Mouse (Mus musculus): ENCODE data around the gene Gpbar1.

Gpbar1 gene

DNA sequence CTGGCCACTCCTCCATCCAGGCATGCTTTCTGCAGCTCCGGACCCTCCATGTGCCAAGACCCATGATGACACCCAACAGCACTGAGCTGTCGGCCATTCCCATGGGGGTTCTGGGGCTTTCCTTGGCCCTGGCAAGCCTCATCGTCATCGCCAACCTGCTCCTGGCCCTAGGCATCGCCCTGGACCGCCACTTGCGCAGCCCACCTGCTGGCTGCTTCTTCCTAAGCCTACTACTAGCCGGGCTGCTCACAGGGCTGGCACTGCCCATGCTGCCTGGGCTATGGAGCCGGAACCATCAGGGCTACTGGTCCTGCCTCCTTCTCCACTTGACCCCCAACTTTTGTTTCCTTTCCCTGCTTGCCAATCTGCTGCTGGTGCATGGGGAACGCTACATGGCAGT is at the start of gene Gpbar1:
Gene Gpbar1 (plus strand): TSS at position 13 of the 400 bp plus-strand sequence.
- ChIA-PET CTCF (interaction anchor here in 1 of 4 experiments (0.6 kb wide), 1 partner anchor 363 kb away, joined by 3 read pairs; no protein-coding TSS in a partner anchor), POLR2A (interaction anchor here in 3 of 4 experiments (0.7 to 1.6 kb wide), 9 partner anchors 11 to 228 kb away, joined by 3 to 7 read pairs (median 3); partner anchors contain the start of gene Cnot9 (in 1 of the 3))

- CTCF ChIA-PET: interaction anchor here in 1 of 4 experiments (0.6 kb wide), 1 partner anchor 49 kb away, joined by 3 read pairs; no protein-coding TSS in a partner anchor
Observed at GRCm38 (mm10) chr1:74229942-74230341, 48.4 kb upstream of the Gpbar1 start.

GRCm38 (mm10) chr1:74230992-74231391 is 47.4 kb upstream of the Gpbar1 start:
- POLR2A ChIA-PET: interaction anchor here in 1 of 4 experiments (0.6 to 0.8 kb wide), 5 partner anchors 10 to 317 kb away, joined by 3 to 6 read pairs (median 4); no protein-coding TSS in a partner anchor

More at GRCm38 (mm10) chr1:74229942-74230341, 48.4 kb upstream of the Gpbar1 start:
- POLR2A ChIA-PET: interaction anchor here in 1 of 4 experiments (0.7 to 1.3 kb wide), 4 partner anchors 12 to 34 kb away, joined by 3 to 4 read pairs (median 4); no protein-coding TSS in a partner anchor

GRCm38 (mm10) chr1:74235938-74236589 is 42.3 kb upstream of the Gpbar1 start, which contains the start of gene Arpc2:
TSS of gene Arpc2 (plus strand) at chr1:74236084.
- CTCF ChIA-PET: no interaction called here
- POLR2A ChIA-PET: interaction anchor here in 3 of 4 experiments (0.5 to 8.1 kb wide), 24 partner anchors 8 to 1998 kb away, joined by 3 to 69 read pairs (median 4); partner anchors contain the start of genes Aamp (in 2 of the 3) and Pnkd (in 2 of the 3)

More at GRCm38 (mm10) chr1:74230992-74231391, 47.4 kb upstream of the Gpbar1 start:
- CTCF ChIA-PET: no interaction called here

DNA sequence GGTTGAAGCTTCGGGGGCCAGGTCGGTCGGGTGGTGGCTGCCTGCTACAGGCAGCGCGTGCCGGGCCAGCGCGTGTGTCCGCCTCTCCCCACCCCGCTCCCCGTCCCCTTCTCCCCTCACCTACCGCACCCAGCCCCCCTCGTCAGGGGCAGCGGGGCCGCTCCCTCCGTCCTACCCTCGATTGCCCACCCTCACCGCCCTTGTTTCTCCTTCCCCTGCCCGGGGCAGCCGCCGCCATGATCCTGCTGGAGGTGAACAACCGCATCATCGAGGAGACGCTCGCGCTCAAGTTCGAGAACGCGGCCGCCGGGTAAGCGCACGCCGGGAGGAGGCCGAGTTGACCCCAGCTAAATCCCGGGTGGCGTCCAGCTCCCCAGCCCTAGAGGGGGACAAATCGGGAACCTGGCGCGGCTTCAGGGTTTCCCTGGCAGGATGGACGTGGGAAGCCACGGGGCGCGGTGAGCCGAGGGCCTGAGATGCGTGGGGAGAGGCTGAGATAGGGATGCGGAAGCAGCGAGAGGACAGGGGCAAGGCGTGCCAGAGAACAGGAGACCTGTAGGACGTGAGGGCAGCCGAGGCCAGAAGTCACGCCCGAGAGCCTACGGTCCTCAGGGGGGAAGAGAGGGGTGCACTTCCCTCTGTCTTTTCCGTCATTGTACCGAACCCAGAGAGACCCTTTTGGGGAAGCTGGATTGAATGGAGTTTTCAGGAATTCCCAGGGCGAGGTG is 41.6 kb upstream of the Gpbar1 start:
- CTCF ChIA-PET: no interaction called here
- POLR2A ChIA-PET: interaction anchor here in 3 of 4 experiments (0.5 to 8.1 kb wide), 24 partner anchors 8 to 1998 kb away, joined by 3 to 69 read pairs (median 4); partner anchors contain the start of genes Aamp (in 2 of the 3) and Pnkd (in 2 of the 3)

DNA sequence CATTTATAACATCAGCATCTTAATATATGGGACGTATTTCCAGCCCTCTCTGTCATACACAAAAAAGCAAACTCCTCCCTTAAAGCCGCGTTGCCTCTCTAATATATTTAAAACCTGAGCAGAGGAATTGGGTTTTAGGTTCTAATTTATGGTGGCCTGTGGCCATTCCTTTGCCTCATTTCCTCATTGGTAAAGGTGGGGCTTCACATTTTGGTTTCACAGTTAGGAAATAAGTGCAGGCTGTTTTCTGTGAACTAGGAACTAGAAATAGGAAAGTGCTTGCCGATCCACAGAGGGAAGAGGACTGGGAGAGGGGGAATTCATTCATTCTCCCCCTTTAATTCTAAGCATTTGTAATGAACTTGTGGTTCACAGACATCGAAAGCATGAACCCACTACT is 40.7 kb upstream of the Gpbar1 start:
- CTCF ChIA-PET: no interaction called here
- POLR2A ChIA-PET: interaction anchor here in 2 of 4 experiments (0.6 to 8.1 kb wide), 15 partner anchors 9 to 154 kb away, joined by 3 to 69 read pairs (median 7); partner anchors contain the start of genes Aamp (in 2 of the 2) and Pnkd (in 2 of the 2)

GRCm38 (mm10) chr1:74238136-74238535 is 40.2 kb upstream of the Gpbar1 start:
- ChIA-PET CTCF (interaction anchor here in 1 of 4 experiments (0.7 kb wide), 1 partner anchor 179 kb away, joined by 4 read pairs; no protein-coding TSS in a partner anchor), POLR2A (interaction anchor here in 2 of 4 experiments (0.6 to 8.1 kb wide), 9 partner anchors 8 to 200 kb away, joined by 3 to 69 read pairs (median 5); partner anchors contain the start of genes Aamp (in 1 of the 2) and Pnkd (in 1 of the 2))

DNA sequence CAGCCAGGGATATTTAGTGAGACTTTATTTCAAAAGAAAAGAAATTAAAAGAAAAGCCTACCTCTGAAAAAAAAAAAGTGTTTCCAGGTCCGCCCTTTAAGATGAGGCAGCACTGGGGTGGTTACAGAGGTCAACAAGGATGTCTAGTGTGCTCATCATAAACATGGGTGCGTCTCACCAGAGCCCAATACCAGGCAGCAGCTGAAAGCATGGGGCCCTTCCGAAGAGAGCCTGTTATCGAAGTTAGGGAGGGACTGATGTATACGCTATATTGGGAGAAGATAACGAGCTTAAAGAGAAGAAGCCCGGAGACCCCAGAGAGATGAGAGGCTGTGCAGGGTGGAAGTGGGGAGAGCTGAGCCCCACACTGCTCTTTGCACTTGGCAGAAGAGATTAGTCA is 39.2 kb upstream of the Gpbar1 start:
- CTCF ChIA-PET: interaction anchor here in 3 of 4 experiments (0.6 to 1.4 kb wide), 5 partner anchors 38 to 163 kb away, joined by 3 to 4 read pairs (median 3); no protein-coding TSS in a partner anchor
- POLR2A ChIA-PET: interaction anchor here in 2 of 4 experiments (0.8 to 8.1 kb wide), 13 partner anchors 10 to 263 kb away, joined by 3 to 69 read pairs (median 6); partner anchors contain the start of genes Aamp (in 1 of the 2) and Pnkd (in 1 of the 2)

DNA sequence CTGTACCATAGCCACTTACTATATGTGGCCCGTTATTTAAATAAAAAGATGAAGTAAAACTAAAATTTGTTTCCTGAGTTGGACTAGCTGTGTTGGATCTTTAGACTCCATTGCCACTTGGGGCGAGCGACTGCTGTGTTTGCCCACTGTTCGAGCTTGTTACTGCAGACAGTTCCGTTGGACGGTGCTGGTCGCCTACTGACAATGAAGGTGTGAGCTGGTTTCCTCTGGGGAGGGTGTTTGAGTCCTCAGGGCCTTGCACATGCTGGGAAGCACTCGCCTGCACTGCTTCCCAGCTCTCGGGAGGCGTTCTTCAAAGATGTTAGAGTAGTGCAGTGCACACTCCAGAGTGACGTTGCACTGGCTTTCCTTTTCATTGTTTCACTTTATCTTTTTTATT is 38.7 kb upstream of the Gpbar1 start:
- POLR2A ChIA-PET: interaction anchor here in 2 of 4 experiments (0.9 to 8.1 kb wide), 12 partner anchors 9 to 198 kb away, joined by 3 to 69 read pairs (median 6); partner anchors contain the start of genes Aamp (in 1 of the 2) and Pnkd (in 1 of the 2)

GRCm38 (mm10) chr1:74240311-74240710 is 38.0 kb upstream of the Gpbar1 start:
- ChIA-PET POLR2A (interaction anchor here in 3 of 4 experiments (0.6 to 8.1 kb wide), 11 partner anchors 9 to 198 kb away, joined by 3 to 69 read pairs (median 6); partner anchors contain the start of genes Aamp (in 1 of the 3) and Pnkd (in 1 of the 3)), CTCF (interaction anchor here in 3 of 4 experiments (0.5 to 1.2 kb wide), 4 partner anchors 34 to 157 kb away, joined by 3 to 4 read pairs (median 3); no protein-coding TSS in a partner anchor)

More for the DNA sequence above, 38.7 kb upstream of the Gpbar1 start:
- CTCF ChIA-PET: interaction anchor here in 3 of 4 experiments (0.5 to 1.4 kb wide), 6 partner anchors 38 to 158 kb away, joined by 3 read pairs; no protein-coding TSS in a partner anchor

DNA sequence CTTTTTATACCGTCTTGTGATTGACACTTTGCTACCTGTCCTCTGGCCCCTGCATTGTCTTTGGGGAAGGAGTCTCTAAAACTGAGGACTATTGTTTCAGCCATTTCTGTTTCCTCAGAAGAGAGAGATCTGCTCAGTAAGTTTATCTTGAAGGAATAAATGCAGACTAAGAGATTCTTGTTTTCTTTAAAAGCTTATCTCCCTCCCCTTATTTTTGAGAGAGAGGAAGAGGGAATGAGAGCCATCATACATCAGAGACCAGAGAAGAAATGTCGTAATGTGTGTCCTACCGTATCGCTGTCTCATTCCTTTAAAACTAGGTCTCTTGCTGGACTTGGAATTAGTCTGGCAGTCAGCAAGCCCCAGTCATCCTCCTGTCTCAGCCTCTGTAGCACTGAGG is 37.5 kb upstream of the Gpbar1 start:
- POLR2A ChIA-PET: interaction anchor here in 3 of 4 experiments (0.6 to 9.1 kb wide), 10 partner anchors 8 to 206 kb away, joined by 3 to 69 read pairs (median 6); partner anchors contain the start of genes Aamp (in 1 of the 3) and Pnkd (in 1 of the 3)

GRCm38 (mm10) chr1:74245525-74245924 is 32.8 kb upstream of the Gpbar1 start:
- ChIA-PET CTCF (interaction anchor here in 1 of 4 experiments (1.3 kb wide), 1 partner anchor 17 kb away, joined by 3 read pairs; no protein-coding TSS in a partner anchor), POLR2A (interaction anchor here in 3 of 4 experiments (0.6 to 9.1 kb wide), 12 partner anchors 8 to 92 kb away, joined by 3 to 55 read pairs (median 4); partner anchors contain the start of genes Aamp (in 2 of the 3) and Pnkd (in 2 of the 3))

More for the DNA sequence above, 37.5 kb upstream of the Gpbar1 start:
- CTCF ChIA-PET: interaction anchor here in 2 of 4 experiments (1.2 kb wide), 2 partner anchors 35 to 157 kb away, joined by 3 read pairs; no protein-coding TSS in a partner anchor

- ChIA-PET POLR2A (interaction anchor here in 2 of 4 experiments (0.6 to 9.1 kb wide), 13 partner anchors 9 to 254 kb away, joined by 3 to 55 read pairs (median 5); partner anchors contain the start of genes Arpc2 (in 2 of the 2), Aamp (in 1 of the 2) and Pnkd (in 1 of the 2)), CTCF (interaction anchor here in 1 of 4 experiments (1.5 kb wide), 1 partner anchor 148 kb away, joined by 3 read pairs; no protein-coding TSS in a partner anchor)
Observed at GRCm38 (mm10) chr1:74248799-74249198, 29.6 kb upstream of the Gpbar1 start.

- ChIA-PET POLR2A (interaction anchor here in 2 of 4 experiments (0.6 to 9.1 kb wide), 16 partner anchors 8 to 253 kb away, joined by 3 to 55 read pairs (median 4); partner anchors contain the start of genes Aamp (in 1 of the 2), Arpc2 (in 1 of the 2) and Pnkd (in 1 of the 2)), CTCF (interaction anchor here in 1 of 4 experiments (1.5 kb wide), 1 partner anchor 148 kb away, joined by 3 read pairs; no protein-coding TSS in a partner anchor)
Observed at GRCm38 (mm10) chr1:74249331-74249980, 28.9 kb upstream of the Gpbar1 start.

GRCm38 (mm10) chr1:74250096-74250495 is 28.3 kb upstream of the Gpbar1 start:
- ChIA-PET CTCF (interaction anchor here in 1 of 4 experiments (1.5 kb wide), 1 partner anchor 147 kb away, joined by 3 read pairs; no protein-coding TSS in a partner anchor), POLR2A (interaction anchor here in 2 of 4 experiments (0.9 to 5.7 kb wide), 11 partner anchors 8 to 136 kb away, joined by 3 to 54 read pairs (median 4); partner anchors contain the start of genes Aamp (in 1 of the 2), Arpc2 (in 1 of the 2) and Pnkd (in 1 of the 2))

DNA sequence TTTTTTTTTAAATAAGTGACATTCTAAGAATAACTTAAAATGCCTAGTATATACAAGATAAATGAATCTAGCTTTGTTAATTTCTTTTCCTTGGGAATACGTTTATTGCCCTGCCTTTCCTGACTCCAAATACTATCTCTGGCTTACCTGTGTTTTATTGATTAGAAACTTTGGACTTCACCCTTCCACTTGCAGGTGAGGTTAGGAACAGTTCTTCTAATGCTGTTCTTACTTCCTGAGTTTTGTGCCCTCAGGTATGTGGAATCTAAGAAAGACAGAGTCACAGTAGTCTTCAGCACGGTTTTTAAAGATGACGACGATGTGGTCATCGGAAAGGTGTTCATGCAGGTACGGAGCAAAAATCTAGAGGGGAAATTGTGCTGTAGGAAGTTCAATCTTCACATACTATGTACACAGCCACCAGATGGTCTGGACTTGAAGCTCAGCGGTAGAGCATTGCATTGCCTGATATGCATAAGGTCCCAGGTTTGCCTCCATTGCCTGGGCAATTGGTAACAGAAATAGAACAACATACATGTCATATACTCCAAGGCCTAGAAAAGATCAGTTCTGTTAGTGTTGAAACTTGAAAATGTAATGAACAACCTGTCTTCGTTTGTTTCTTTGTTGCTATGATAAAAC is 22.5 kb upstream of the Gpbar1 start:
- POLR2A ChIA-PET: interaction anchor here (0.5 to 7.5 kb wide), 18 partner anchors 9 to 306 kb away, joined by 3 to 69 read pairs (median 4); partner anchors contain the start of genes Aamp (in 2 of the 4), Pnkd (in 2 of the 4) and Arpc2 (in 1 of the 4)

More for the DNA sequence above, 22.5 kb upstream of the Gpbar1 start:
- CTCF ChIA-PET: interaction anchor here in 1 of 4 experiments (1.1 kb wide), 1 partner anchor 60 kb away, joined by 4 read pairs; no protein-coding TSS in a partner anchor

Data from embryonic stem cell, embryonic (primary cell).